Mouse (Mus musculus): ENCODE results near the gene Krt17.

DNA sequence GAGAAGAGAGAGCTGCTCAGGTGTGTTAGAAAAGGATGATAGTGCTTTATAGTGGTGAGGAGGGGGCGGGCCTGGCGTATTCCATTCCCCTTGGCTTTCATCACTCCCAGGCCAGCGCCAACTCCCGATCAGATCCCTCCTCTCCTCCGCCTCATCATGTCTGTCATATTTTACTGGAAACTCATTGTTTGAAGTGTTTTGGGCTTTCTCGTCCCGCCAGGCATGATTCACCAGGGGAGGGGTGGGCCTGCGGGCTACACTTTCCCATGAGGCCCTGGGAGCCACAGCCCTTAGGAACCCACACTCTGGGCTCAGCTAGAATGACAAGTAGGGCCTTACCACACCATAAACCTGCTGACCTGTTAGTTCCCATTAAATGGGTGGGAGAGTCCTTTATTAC is 53.3 kb downstream of the Krt17 start, which contains the start of gene Krt14:
- no peak for TF ChIP-seq CTCF (IDR thresholded peaks at IDR 0.05; ENCODE audit: low read depth)
- TF ChIP-seq EP300 (IDR thresholded peaks at IDR 0.05; ENCODE audit: low read depth) = no peak
